Mouse (Mus musculus) telencephalon, adult 2 months (tissue): ENCODE measurements at regions not wholly inside any gene's neighbourhood (a gene's known extent, or its start where the extent isn't known, plus 50 kb on each side); places are given as distances from the start of the nearest gene placed in this dataset.
A peak's percentile ranks its signal among the peaks of the same experiment; 100 is the strongest.

Experiments used
- DNase-seq: peaks from one replicate; pipeline ENCODE4 v3.0.0-alpha.2; 2011; ENCODE audit warnings: low read depth, low spot score

DNA sequence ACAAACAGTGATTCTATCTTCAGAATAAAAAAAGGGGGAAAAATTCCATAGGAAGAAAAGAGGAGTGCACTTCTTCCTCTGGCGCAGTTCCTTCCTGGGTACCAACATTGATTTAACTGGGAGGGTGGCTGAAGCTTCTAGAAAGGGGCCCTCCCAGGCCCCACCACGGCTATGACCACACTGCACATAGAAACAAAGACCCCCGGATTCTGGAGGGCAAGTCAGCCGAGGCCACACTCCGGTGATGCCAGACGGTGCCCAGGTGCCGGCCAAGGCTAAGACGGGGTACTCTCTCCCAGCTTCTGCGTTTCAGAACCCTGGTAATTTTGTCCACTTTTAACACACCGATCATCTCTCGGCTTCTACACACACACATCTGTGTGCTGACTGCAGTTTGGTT, 435.8 kb downstream of the Zfp536 start:
- DNase-seq, result no peak

DNA sequence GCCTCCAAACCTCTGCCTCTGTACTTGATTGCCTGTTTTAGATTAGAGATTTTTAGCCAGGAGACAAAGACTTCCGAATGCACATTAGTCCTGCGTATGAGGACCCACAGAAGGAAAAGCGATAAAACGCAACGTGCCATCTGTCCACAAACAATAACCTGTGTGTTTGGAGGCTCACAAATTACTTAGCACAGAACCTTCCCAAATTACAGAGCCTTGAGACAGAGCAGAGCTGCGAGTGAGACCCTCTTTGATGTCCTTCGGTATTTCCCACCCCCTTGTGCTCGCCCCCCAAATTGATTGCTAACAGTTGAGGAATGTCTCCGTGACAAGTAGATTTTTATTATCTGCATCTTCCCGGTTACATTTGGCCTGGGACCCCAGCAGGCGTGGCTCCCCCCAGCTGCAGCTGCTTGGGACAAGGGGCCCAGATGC, 435.4 kb downstream of the Zfp536 start:
- no peak for DNase-seq

DNA sequence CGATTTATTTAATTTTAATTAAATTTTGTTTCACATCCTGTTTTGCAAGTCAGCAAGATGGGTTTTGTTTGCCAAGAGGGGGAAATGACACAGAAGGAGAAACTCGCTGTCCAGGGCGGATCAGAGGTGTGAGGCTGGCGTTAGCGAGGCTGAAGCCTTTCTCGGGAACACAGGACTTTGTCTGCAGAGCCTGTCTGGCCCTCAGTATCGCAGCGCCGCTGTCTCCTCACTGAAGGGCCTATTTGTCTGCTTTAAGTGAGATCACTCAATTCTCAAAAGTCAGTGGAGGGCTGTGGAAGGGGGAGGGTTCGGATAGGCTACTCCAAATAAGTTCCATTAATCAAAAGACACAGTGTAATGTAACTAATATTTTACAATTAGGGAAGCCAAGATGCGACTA, 430.8 kb downstream of the Zfp536 start:
- DNase-seq, result no peak

DNA sequence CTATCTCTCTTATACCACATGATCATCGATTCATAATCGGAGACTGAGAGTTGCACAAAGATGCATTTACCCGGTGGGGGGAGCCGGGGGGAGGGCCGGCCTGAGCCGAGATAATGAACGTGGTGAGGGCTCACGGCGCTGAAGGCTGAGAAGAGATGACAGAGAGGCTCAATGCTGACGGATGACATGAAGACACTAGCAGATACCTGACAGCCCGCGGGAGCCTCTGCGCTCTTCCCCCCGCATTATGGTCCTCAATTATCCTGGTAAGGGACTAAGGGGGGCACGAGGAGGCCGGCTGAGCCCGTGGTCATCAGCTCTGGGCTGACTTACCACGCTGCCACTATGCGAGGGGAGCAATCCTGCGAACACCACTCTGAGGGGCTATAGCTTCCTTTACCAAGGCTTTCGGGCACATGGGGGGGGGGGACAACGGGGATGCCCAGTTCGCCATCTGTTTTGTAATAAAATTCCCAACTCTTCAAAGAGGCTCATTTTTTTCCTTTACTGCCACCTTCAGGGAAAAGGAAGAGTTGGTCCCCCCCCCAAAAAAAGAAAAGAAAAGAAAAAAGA, 430.3 kb downstream of the Zfp536 start:
- no peak for DNase-seq

DNA sequence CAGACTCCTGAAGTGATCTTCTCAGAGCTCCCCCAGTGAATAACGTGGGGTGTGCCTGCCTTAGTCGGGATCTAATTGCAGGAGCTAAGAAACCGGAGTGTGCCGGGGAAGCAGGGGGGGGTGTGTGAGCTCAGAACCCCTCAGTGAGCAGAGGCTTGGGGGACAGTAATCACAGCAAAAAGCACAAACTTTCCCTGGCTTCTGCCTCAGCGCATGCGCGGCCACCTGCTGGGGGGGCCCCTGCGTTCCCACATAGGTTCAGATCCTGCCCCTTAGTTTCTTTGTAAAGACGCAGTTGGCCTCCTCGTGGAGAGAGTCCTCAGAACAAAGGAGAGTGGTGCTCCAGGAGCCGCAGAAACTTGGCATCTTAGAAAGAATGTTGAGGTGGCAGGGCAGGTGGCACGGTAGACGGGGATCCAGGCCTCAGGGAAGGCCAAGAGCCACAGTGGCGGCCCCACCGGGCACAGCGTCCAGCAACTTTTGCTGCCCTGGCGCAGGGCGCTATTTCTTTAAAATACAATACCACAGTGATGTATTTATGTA, 429.7 kb downstream of the Zfp536 start:
- no peak for DNase-seq

DNA sequence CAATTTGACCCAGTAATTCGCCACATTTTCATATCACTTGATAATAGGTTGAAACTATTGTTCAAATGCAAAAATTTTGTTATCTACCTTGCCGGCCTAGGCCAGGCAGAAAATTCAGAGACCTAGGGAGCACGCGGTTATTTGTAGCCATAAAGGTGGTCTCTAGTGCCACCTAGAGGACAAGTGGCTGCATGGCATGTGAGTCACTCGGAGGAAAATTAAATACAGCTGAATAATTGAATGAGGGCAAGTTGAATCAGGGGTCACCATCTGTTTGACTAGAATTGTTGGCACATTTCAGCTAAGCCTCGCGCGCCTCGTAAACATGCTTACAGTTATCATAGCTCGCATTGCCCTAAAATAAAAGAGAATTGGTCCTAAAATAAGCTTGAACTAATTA, 427.4 kb downstream of the Zfp536 start:
- no peak for DNase-seq

DNA sequence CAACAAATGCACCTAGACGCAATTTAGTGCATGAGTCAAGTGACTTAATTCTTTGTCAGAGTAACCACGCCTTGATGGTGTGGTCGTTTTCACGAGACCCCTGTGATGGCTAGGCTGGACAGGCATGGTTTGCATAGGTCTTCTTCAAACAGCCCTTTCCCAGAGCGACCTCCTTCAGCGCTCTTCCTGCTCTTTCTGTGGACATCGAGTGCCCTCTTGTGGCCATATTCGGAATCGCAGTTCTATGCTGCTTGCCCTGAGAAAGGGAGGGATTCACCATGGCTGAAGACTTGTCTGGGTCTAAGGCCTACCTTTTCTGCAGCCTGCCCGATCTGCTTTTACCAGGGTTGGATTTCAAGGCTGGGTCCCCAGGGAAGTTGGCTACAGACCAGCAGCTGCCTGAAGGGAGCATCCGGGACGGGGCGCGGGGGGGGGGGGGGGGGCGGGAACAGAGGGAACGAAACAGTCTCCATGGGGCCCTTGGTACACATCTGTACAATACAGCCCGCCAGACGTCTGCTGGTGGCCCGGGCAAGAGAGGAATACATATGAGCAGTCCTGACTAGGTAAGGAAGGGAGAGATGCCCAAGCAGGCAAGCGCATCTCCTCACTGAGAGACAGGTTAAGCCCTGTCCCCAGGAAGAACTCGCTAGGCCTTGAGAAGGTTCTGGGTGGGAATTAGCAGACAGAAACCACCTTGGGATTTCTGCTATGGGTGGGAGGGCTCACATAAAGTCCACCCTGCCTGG, 415.6 kb downstream of the Zfp536 start:
- peak; percentile 67 for DNase-seq

DNA sequence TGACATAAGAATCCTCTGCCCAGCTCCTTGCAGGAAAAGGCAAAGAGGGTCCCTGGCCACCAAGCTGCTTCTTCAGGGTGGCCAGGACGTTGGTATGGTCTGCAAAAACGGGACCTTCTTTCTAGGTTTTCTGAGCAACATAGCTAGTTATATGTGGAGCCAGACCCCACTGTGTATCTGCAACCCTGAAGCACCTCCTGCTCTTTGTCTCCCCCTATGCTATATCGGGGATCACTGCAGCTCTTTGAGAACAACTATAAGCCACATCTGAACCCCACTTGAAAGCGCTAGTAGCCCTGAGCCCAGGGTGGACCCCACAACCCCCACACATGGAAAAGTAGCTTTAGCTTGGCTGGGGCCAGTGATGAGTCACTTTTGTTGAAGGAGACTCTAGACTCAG, 414.9 kb downstream of the Zfp536 start:
- DNase-seq, result no peak

DNA sequence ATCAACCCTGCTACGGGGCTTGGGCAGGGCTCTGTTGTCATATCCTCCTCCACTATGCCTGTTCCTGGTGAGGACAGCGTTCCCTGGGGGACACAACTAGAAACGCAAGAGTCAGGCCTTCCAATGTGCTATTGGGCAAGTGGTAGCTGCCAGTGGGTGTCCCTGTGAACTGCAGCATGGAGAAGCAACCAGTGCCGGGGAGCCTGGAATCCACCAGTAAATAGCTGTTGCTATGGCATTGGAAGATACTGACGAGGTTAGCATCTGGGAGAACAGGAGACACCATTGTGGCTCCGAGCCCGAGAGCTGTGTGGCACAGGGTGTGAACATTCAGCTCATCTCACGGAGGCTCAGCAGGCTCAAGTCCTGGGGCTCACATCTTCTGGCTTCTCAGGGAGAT, 414.0 kb downstream of the Zfp536 start:
- DNase-seq, result no peak

DNA sequence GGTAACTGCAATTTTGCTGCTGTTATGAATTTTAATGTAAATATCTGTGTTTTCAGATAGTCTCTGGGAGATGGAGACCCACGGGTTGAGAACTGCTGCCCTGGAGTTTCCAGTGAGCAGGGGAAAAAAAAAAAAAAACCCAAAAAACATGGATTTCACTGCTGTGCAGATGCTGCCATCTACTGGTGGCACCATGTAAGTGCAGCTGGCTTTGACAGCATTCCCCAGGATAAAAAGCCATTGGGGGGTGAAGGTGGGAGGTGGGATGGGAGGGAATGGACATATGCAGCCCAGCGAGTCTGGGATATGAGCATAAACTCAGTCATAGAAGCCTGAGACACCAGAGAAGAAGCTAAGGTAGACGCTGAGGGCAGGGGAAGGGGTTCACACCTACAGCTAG, 413.3 kb downstream of the Zfp536 start:
- DNase-seq, result no peak

DNA sequence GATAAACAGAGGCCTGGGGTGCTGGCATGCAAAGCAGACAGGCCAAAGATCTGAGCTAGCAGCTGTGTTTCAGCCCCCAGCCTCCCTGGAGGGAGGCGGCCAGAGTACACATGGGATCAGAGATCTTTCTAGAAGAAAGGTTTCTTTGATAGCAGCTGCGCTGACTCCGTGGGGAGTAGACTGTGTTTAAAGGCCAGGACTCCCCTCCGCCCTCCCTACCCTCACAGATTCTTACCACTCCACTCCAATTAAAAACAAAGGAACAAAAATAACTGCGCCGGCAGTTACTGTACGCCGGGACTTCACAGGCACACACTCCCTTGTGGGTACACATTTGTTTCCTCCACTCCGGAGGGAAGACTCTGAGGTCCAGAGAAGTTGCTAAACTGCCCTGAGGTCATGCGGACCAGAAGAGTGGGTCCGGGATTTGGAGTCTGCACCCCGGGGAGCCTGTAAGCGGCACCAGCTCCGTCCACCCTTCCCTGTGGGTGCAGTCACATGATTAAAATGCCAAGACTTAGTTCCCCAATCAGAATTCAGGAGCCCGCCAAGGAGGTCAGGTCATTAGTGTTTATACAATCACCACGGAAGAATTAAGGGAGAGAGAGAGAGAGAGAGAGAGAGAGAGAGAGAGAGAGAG, 411.5 kb downstream of the Zfp536 start:
- no peak for DNase-seq

DNA sequence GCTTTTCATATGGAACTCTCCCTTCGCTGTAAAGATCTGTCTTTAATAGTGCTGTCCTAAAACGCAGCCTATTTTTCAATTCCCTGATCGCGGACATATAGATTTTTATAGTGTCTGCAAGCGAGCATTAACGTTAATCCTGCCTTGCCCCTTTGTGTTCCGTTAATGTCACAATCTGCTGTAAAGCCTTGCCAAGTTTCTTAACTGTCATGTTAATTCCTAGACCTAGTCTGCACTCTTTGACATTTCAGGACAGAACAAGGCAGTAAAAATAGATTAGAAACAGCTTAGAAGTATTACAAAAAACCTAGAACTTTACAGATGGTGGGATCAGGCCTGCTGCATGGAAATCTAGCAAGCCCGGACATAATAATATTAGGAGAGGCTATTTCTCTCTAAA, 410.6 kb downstream of the Zfp536 start:
- no peak for DNase-seq

DNA sequence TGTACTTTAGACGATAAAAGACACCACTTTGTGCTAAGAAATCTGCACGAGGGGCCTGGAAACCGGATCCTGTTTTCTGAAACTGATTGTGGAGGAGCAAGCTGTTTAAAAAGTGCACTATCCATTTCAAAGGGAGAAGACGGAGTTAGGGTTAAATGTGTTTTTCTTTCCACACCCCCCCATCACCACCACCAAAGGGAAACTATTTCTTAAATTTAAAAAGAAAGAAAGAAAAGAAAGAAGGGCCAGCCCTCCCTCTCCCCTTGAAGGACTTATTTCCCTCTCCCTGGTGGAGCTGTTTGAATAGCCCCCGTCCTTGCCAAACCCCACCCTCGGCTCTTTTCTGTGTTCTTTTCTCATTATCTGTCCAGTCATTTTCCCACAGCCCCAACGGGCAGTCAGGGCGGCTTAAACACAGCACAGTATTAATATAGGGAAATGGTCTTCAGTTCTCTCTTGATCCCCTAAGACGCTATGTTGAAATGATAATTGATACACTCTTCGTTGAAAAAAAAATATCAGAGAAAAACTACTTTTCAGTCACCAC, 409.7 kb downstream of the Zfp536 start:
- no peak for DNase-seq

DNA sequence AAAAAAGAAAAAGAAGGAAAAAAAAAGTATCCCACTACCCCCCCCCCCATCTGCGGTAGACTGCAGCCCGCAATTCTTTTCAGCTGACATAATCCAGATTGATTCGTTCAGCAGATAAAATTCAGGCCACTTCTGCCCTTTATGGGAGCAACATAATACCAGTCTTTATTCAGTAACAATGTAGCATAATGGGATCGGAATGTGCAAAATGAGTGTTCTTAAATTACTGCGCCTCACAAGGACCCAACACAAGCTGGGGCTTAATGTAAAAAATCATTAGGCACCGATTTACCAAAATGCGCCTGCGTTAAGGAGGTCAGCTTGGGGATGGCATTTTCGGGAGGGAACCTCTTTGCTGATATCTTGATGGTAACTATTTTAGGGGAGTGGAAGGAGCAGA, 409.2 kb downstream of the Zfp536 start:
- no peak for DNase-seq

DNA sequence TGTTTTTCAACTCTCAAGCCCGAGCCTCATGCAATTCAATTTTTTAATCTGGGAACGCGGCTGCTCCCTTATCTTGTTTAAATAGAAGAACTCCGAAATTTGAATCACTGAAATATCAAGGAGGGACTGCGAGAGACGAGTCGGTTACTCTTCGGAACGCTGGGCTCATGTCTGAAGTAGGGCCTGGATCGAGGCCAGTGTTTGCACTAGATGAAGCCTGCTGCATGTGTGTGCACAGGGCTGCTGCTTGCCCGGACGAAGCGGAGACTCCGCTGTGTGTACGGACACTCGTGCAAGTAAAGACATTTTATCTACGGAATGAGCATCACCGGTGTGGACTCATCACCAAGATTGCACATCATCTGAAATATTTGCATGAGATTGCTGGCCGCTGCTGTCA, 407.4 kb downstream of the Zfp536 start:
- no peak for DNase-seq

DNA sequence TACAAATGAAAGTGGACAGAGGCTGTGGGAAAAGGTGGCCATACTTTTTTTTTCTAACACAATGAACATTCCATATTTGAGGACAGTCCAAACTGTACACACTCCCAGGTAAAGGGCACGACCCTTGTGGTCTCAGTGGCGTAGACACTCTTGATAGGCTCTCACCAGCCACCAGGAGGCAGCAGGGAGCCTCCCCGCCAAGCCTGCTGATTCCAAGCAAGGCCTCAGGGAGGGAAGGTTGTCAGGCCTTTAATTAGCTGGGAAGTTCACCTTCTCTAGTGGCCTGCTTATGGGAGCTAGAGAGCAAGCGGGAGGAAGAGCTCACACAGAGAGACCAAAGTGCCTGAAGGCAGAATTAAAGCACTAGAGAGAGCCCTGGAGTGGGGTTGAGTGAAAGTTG, 403.7 kb downstream of the Zfp536 start:
- DNase-seq, result no peak

DNA sequence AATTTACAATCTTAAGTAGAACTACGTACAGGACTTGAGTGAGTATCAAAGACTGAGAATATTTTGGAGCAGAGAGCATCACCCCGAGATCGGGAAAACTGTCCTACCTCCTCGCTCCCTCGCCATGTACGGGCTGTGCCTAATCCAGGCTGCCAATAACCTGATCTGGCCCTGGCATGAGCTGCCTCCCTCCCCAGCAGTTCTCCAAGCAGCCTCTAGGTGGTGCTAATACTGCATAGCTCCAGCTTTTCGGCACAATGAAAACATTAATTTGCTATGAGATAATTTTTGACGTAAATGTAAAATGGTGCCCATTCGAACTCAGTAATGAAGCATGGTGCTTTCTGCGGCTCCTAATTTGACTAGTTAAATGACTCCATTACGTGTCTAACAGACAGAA, 399.6 kb downstream of the Zfp536 start:
- peak; percentile 23 for DNase-seq

DNA sequence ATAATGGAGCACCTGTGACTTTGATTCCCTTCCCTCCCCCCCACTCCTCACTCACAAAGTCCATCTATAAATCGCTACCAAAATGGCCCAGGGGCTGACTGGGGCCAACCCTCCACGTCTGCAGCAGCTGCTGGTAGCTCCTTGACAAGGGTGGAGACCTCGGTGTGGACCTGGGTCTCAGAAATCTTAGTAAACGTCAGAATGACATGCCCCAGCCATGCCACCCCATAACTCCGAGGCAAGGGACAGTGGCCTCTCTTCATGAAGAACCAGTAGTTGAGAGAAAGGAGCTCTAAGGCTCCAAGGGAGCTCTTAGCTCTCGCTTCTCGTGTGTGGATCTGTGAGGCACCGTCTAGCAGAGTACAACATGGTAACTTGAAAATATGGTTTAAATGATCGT, 398.4 kb downstream of the Zfp536 start:
- DNase-seq, result no peak

DNA sequence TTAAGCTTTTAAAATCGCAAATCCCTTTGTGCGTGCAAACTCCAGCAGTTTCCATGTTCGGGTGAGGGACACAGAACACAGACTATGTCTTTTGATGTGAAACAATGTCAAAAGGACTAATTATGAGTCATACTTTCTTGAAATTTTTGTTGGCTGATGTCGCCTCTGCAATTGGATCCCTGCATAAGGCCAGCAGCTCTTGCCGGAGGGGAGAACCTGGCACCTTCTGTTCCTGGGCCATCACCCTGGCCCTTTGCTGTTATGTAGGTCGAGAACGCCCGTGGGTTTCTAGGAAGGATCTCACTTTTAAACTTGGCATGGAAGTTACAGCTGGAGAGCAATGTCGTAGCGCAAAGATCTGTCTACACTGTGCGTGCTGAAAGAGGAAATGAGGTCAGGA, 397.9 kb downstream of the Zfp536 start:
- no peak for DNase-seq

DNA sequence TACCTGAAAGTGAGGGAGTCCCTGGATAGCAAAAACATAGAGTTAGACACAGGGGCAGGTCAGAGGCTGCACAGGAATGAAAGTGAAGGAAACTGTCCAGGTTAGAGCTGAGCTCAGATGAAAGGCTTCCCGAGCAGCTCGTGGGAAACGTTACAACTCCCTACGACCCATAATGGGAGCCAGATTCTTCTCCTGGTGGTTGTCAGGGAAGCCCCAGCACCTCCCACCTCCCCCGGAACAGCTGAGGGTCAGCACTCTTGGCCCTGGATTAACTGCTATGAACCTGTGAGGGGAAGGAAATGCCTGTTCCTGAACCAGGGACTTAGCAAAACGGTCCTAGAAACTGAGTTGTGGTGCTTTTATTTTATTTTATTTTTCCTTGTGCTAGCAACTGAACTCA, 397.2 kb downstream of the Zfp536 start:
- DNase-seq, result no peak

DNA sequence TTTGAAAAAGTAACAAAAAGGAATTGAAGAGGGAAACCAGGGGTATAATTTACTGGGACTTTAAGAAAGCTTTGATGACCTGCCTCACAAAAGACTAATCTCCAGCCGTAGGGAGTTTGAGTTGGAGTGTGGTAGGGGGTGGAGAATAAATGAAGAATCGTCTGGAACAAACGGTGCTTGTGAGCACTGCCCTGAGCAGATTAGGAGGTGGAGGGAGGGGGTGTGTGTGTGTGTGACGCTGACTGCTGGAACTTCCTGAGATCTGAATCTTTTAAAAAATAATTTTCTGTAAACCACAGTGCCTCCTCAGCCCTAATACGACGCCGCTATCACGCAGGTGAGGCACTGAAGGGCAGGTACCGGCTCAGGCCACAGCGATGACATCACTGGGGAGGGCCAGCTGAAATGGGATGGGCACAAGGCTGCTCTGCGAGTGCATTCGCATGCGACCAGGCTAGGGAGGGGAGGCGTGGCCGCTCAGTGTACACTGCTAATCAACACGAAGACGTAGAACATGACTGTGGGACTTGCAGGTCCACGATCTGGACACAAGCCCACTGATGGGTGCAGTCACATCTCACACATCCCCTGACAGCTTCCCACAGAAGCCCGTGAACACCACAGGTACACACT, 395.4 kb downstream of the Zfp536 start:
- DNase-seq, result no peak

DNA sequence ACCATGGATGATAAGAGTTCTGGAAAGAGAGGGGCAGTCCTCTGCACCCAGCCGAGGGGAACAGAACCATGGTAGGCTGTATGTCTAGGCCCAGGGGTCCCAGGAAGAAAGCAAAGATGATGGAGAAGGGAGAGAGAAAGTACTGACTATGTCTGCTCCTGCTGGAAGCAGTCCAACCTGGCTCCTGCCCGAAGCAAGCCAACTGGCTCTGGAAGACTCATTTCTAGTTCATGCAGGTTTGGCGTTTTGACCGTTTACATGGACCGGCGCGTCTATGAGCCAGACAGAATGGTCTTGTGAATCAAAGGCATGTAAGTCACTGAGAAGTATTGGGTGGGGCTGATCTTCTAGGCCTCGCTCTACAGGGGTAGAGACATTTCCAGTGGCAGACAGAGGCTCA, 385.6 kb downstream of the Zfp536 start:
- no peak for DNase-seq
